Mouse (Mus musculus): ENCODE results near the gene Maco1.
"Not testable (repeated sequence)": the region's sequence is repeated elsewhere in the genome, so short reads cannot be mapped to it uniquely, and the experiment has no call there.

Maco1 gene

DNA sequence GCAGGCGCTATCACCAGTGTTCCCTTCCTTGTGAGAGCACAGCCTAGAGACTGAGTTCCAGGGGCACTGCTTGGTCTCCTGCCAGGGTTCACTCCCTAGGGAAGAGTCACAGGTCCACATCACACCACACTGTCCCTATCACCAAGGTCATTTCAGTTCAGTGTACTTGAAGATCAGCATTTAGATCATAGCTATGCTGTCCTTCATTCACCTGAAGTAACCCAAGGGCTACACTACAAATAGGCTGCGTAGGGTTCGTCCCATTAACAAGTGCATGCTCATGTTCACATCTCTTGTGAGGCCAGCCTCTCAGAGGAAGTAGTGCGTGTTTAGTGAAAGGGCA, 38.9 kb downstream of the Maco1 start:
- DNase-seq (ENCODE audit: low read depth, low spot score), result no peak

DNA sequence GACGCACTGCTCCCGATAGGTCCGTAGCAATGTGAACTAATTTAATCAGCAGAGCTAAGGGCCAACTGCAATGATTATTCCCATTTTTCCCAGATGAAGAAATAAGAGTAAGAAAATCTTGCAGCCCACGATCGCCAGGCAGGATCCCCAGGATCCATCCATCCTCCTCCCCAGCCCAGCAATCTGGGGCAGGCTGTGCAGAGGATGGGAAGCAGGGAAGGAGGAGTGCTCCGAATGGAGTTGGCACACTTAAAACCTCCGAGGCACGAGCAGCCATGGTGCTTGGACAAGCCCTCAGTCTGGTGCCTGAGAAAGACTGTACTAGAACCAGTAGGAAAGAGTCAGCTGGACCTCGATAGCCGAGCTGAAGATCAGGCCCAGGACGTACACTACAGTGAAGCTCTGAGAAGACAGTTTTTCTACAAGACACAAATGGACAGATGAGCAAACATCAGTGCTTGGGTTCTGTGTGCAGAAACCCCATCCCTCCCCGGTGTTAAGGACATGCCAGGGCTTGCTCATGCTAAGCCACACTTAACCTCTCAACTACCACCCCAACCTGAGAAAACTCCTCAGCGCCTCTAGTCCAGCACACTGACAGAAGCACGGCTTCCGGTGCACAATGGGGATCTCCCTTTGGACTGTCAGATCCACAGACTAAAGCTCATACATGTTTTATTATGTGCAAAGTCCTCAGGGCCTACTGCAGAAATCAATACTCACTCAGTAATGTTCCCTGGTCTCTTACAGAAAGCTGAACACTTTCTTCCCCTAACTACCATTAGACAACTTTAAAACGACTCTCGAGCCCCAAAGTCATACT, 39.5 kb downstream of the Maco1 start:
- no peak for DNase-seq (ENCODE audit: low read depth, low spot score)

DNA sequence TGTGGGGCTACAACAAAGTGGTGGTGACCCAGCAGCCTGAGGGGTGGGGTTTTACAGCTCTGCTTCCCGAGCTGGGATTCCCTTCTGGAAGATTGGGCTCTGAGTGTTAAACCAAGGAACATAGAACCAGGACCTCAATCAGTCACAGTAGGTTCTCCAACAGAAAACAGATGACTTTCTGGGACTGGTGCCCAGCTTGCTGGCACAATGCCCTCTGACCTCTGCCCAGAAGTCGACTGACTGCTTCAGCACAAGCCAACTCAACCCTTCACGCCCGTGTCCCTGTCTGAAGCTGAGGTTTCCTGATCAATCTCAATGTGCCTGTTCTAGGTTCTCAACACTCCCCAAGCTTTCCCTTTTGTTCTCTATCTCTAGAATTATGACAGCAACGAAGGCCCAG, 48.4 kb downstream of the Maco1 start:
- no peak for DNase-seq (ENCODE audit: low read depth, low spot score)

DNA sequence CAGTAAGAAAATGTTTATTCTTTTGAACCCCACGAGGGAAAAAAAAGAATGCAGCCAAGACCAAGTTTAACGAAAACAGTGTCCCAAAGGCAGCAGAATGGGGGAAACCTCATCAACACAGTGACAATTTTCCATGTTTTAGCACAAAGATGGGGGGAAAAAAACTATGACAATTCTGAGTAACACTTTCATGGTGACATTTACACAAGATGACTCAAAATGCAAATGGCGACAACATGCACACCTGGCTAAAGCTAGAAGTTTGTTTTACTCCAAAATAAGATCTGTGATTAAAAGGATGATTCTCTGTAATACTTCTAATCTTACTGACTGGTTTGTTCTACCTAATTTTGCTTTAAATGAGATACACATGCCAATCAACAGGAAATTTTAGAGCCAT, 50.4 kb downstream of the Maco1 start:
- DNase-seq (ENCODE audit: low read depth, low spot score), result no peak

DNA sequence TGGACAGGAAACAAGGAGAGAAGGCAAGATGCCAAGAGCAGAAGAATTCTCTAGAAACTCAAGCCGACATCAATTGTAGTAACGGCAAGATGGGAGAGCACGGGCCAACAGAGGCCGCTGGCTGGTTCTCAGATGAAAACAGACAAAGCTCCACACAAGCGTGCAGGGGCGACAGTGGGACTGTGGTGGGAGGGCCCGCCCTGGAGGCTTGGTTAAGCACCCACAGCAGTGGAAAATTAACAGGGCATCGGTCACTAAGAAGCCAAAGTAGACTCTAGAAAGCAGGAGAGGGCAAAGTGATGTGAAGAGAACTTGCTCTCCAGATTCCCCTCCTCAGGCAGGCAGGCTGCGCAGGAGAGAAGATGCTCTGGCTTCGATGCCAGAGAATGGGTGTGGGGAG, 51.0 kb downstream of the Maco1 start:
- DNase-seq (ENCODE audit: low read depth, low spot score), result no peak

DNA sequence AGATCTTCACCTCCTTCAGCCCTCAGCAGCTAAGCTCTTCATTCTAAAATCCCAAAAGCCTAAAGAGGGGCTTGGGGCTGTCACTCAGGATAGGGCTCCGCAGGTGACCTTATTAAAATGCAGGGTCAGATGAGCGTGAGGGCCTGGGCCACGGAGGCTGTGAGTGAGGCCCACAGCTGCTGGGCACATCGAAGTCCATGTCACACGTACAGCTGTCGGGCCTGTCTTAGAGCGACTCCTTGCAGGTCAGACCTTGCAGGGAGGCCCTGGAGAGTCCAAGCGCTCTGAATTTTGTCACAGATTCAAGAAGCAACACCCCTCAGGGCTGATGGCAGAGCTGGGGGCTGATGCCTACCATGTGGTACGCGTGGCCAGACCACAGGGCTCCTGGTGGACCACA, 52.5 kb downstream of the Maco1 start:
- no peak for DNase-seq (ENCODE audit: low read depth, low spot score)

DNA sequence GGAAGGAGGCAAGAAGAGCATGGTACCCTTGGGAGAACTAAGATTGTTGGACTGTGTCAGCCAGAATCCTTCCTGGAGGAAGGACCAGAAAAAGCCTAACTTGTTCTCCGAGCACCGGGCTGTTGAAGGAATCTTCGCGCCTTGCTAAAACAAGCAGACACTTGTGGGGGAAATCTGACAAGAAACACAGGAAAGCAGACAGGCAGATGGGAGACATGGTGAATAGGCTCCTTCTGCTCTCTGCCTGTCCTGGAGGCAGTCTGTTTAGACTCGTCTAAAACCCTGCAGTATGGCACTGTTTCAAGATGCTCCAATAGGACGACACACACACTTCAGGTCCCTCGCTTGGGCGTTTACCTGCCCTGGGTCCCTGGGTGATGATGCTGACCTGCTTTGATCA, 53.0 kb downstream of the Maco1 start:
- DNase-seq (ENCODE audit: low read depth, low spot score), result no peak

DNA sequence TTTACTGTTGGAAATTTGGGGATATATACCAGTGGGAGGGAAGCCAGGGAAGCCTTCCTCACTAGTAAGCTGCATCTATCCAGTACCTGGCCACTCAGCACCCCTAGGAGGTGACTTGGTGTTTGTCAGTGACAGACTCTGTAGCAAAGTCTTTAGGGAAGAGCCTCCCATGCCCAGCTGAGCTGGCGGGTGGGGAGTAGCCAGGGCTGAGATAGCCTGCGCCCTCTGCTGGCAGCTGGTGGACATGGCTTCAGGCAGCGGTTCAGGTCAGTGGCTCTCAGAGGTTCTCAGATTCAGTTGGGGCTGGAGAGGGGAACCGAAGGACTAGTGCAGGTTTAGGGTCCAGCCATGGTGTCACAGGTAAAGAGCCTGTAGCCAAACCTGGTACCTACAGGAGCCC, 53.9 kb downstream of the Maco1 start:
- peak; percentile 60 for DNase-seq (ENCODE audit: low read depth, low spot score)

DNA sequence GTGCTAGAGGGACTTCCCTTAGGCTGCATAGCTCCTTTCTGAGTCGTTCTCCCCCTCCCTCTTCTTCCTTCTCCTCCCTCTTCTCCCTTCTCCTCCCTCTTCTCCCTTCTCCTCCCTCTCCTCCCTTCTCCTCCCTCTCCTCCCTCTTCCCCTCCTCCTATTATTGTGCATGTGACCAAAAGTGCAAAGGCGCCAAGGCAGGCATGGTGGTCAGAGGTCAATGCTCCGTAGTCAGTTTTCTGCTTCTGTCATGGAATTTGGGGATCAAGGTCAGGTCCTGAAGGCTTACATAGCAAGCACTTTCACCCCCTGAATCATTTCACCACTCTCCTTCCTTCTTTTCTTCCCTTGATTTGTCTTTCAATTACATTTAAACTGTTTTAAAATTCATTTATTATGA, 54.3 kb downstream of the Maco1 start:
- DNase-seq (ENCODE audit: low read depth, low spot score), result no peak

DNA sequence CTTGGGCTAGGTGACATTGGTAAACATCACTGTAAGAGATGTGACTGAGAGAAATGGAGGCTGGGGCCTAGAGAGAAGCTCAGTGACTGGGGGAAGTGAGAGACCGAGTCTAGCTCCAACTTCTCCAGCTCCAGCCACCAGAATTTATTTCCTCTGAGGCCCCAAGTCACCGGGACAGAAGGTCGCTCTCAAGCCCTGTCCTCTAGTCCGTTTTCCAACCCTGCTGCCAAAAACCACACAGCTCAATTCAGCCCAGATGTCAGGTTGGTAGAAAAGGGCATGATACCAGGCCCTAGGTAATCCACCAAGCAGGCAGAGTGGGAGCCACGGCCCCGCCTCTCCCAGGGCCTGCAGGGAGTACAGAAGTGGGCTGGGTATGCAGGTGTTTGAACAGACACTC, 55.5 kb downstream of the Maco1 start:
- DNase-seq (ENCODE audit: low read depth, low spot score), result no peak

DNA sequence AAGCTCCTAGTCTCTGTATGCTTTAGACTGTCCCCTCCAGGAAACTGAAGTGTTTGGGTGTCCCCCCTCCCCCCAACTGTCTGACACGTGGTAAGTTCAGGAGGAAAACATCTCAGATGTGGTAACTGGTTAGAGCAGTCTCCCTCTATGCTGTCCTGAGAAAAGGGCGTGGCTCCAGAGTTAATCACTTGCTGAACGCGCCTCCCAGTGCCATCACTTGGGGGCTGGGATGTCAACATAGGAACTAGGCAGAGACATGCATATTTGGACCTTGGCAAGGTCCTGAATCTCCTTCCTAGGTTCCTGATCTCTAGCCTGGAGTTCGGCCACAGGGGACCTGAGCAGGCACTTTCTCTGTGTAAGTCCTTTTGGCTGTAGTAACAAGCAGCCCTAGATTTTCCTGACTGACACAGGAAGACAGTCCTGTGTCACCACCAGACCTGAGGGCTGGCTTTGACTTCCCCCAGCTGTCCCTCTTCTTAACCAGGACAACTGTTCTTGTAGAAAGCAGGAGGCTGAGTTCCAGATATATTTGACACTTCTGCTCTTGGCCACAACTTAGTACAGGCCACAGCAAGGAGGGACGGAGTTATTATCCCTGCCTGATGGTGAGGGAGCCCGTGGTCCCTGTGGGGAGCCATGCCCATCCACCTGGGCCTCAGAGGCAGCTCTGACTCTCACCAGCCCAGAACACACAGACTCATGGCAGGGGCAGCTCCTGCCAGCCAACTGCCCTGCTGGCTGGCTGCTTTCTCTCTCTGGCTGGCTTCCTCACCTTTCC, 56.4 kb downstream of the Maco1 start:
- DNase-seq (ENCODE audit: low read depth, low spot score), result no peak

DNA sequence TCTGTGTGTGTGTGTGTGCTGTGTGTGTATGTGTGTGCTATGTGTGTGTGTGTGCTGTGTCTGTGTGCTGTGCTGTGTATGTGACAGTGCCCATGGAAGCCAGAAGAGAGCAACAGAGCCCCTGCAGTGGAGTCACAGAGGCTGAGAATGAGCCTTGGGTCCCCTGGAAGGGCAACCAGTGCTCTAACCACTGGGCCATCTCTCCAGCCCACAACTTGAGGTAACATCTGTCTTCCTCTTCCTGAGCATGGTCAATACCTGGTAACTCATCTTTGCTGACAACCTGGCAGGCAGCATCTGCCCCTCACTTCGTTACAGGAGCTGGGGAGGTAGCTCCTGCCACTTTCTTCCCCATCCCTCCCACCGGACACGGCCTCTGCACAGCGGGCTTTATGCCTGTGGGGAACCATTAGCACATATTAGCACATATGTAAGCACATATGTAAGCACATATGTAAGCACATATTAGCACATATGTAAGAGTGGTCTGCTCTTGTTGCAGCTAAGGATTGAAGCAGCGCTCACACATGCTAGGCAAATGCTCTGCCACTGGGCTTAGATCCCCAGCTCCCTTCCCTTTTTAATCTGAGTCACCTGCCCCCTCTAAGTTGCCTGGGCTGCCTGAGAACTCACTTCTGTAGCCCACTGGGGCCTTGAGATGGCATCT, 57.2 kb downstream of the Maco1 start:
- no peak for DNase-seq (ENCODE audit: low read depth, low spot score)

DNA sequence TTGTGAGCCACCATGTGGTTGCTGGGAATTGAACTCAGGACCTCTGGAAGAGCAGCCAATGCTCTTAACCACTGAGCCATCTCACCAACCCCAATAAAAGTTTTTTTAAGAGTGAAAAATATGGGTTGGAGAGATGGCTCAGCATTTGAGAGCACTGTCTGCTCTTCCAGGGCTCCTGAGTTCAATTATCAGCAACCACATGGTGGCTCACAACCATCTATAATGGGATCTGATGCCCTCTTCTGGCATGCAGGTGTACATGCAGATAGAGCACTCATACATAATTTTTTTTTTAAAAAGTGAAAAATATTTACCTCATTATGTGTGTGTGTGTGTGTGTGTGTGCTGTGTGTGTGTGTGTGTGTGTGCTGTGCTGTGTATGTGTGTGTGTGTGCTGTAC, 58.2 kb downstream of the Maco1 start:
- DNase-seq (ENCODE audit: low read depth, low spot score), result not testable (repeated sequence)

DNA sequence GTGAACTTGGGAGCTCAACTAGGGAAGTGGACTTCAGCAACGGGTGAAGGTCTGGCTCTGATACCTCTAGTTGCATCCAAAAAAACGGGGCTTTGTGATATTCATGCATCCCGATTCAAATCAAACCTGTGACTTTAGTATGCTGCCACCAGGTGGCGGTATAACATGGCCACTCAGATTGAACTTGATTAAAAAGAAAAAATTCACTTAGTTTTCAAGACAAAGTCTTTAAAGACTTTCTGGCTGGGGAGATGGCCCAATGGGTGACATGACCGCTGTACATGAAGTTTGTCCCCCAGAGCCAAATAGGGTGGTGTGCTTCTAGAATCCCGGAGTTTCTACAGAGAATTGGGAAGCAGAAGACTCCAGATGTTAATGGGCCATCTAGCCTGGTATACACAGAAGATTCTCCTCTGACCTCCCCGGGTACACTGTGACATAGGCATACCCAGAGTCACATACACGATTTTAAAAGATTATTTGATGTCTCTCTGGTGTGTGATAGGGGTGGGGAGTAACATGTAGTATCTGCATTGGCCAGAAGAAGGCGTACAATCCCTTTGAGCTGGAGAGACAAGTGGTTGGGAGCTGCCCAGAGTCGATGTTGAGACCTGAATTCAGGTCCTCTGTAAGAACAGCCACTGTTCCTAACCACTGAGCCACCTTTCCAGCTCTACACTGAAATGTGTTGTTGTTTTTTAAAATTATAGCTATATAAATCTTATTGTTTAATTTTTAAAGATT, 59.8 kb downstream of the Maco1 start:
- DNase-seq (ENCODE audit: low read depth, low spot score), result peak; percentile 62

DNA sequence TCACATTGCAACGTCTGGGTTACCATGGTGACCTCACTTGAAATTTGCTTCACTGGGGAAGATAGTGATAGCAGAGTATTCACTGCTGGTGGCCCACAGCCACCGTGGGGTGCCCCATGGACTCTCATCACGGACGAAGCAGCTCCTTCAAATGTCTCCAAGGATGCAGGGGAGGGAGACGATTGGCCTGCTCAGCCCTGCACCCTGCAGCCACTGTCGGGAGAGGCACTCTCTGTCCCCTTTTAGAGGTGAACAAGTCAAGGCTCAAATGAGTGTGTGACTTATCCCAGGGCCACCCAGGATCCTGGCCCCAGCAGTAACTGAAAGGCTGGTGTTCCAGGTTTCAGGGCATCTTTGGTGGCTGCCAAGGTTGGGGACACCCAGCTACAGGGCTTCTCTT, 61.4 kb downstream of the Maco1 start:
- DNase-seq (ENCODE audit: low read depth, low spot score), result no peak

DNA sequence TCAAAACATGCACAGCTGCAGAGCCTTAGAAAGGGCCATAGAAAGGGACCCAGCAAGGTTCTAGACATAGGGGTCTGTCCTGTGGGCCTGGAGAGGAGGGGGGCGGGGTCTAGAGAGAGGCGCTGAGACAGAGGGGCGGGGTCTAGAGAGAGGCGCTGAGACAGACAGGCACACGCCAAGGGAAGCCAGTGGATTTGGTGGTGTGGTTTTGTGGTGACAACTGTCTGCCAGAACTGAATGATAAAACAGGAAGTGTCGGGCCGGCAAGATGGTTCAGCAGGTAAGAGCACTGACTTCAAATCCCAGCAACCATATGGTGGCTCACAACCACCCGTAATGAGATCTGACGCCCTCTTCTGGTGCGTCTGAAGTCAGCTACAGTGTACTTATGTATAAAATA, 66.2 kb downstream of the Maco1 start:
- no peak for DNase-seq (ENCODE audit: low read depth, low spot score)

DNA sequence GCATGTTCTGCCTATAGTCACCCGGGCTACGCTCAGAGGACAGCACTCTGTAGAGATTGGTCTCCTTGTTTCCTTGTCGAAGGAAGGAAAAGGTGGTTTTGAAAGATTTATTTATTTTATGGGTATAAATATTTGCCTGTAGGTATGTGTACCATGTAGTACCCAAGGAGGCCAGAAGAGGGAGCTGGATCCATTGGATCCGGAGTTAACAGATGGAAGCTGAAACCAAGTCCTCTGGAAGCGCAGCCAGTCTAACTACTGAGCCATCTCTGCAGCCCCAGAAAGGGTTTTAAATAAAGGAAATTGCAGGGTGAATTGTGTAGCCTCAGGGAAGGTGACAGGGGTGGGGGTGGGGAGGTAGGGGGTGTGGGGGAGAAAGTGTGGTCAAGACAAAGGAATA, 68.4 kb downstream of the Maco1 start:
- DNase-seq (ENCODE audit: low read depth, low spot score), result peak; percentile 68

DNA sequence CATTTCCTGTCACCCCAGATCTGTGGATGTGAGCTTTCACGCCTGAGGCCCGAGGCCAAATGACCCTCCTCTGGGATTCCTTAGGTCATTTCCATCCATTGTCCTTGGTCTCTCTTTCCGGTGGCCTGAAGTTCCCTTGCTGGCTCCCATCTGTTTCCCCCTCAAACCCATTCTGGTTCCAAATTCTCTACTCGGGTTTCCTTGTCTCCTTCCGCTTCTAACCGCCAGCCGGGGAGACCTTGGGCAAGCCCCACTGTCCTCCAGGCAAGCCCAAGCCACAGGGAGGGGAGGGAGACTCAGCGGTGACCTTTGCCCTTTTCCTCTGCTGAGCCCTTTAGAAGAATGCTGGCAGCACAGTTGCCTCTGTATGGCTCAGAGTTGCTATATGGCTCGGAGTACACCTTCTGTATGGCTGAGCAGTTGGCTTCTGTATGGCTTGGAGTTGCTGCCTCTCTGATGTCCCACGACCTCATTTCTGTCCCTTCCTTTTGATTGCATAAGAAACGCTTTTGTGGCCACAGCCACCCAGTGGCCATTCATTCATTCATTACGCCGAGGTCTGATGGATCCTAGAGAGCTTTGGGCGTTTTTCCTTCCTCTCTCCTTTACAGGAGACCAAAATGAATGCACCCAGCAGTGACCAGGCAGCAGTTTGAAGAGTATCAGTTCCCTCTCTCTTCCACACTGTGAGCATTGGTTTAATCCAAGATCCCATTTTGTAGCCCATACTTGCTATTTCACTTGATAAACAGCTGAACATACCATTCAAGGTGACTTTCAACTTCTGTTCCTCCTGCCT, 73.8 kb downstream of the Maco1 start:
- DNase-seq (ENCODE audit: low read depth, low spot score), result no peak

DNA sequence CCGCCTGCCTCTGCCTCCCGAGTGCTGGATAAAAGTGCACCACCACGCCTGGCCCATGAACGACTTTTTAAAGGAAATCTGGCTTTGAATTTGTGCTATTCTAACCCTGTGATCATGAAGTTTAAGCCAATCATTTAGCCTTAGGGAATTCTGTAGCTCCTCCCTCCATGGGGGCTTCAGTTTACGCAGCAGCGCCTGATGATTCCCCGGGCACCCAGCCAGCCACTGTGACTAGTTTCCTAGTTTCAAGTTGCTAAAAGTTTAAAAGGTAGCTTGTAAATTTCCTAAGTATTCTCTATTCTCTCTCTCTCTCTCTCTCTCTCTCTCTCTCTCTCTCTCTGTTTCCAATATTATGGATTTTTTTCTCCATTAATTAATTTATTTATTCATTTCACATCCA, 76.9 kb downstream of the Maco1 start:
- no peak for DNase-seq (ENCODE audit: low read depth, low spot score)

DNA sequence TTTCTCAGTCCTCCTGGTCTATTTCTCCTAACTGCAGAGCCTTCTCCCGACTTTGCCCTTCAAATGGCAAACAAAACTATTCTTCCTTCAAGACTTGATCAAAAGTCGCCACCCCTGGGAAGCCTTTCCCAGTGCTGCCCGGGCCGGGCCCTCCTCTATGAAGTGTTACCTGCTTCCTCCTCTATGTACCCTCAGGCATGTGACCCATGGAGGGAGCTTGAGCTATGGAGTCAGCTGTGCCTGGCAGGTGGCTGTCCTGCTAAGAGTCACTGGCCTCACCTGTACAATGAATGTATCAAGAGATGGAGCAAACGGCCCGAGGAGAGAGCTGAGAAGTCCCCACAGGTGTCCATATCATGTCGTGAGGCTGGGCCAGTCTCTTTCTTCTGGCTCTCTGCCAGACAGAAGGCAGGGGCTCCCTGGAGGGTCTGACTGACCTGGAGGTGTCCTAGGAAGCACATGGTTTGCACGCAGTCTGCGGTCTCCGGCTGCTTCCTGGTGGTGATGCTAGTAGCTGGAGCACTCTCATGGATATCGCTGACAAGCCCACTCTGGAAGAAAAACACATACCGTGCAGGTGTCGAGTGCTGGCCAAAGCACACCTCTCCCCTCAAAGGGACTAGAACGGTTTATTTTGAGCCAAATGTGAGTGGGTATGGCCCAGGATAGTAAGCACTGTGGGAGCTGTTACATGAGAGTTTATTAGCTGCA, 77.8 kb downstream of the Maco1 start:
- DNase-seq (ENCODE audit: low read depth, low spot score), result no peak

DNA sequence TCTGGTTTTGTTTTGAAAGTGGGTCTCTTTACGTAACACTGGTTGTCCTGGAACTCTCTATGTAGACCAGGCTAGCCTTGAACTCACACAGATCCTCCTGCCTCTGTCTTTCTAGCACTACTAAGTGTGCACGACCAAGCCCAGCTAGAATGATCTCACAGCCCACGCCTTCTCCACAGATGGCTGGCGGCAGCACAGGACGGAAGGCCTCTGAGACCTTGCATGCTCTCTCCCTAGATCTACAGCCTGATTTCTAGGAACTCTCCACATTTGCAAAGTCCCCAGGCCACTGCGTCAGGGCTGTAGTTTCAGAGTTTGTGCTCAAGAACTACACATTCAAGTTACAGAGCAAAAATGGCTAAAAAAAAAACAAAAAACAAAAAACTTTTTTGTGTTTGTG, 79.0 kb downstream of the Maco1 start:
- DNase-seq (ENCODE audit: low read depth, low spot score), result no peak
